ENCODE assay signal across 8 mouse cellular contexts in genomic region chr3:41605601-41606329, GRCm38 (mm10). TPM values are rescaled to one million over a fixed set of nuclear protein-coding genes. Genes with fewer than 3 reads are reported as not detected.
DNase-seq lines count a peak whose midpoint lies in the region; ATAC-seq and TF ChIP-seq lines count a peak whose summit lies in the region.
"Had no signal": no experiment of that assay in that cellular context is flagged by ENCODE, and none has a peak within 500 bp of the region (broad histone marks: within the 10 kb centered on the region; RNA-seq: fewer than 3 reads in every experiment).

No protein-coding gene starts in this region.

- no peak for DNase-seq in hindbrain, embryonic 11.5 days (ENCODE audit: low spot score)
- DNase-seq in hindbrain, embryonic 10.5 days (ENCODE audit: low spot score) = no peak
- peak; percentile 79 for DNase-seq in MN1 (ENCODE audit: low spot score)
- no peak for DNase-seq in forebrain, postnatal 0 days
- DNase-seq in gastrocnemius, postnatal 10 days = no peak
- DNase-seq: kidney, adult 8-10 months had no signal

- no peak overlapping the region for H3K4me2 ChIP-seq in hindbrain, embryonic 11.5 days (replicated peaks; ENCODE audit: low read depth, low read length)
- H3K4me2 ChIP-seq in forebrain, postnatal 0 days (ENCODE audit: low read depth) = no peak overlapping the region
- no peak overlapping the region for H3K4me2 ChIP-seq in midbrain, embryonic 15.5 days

- ATAC-seq in hindbrain, embryonic 11.5 days (ENCODE audit: low FRiP score) = peak; percentile 45; the same call in 1 of the 2 replicates
- ATAC-seq in forebrain, postnatal 0 days = peak; percentile 19; the same call in 1 of the 2 replicates
- ATAC-seq in midbrain, embryonic 15.5 days (replicated peaks) = peak; percentile 17
- no peak for ATAC-seq in activated CD4-positive, CD25-positive, alpha-beta regulatory T cell, adult 4 months

- H3K27me3 ChIP-seq in hindbrain, embryonic 11.5 days (ENCODE audit: control insufficient read depth, insufficient read depth, low read length) = no peaks in the 10 kb centered on the region
- no peaks in the 10 kb centered on the region for H3K27me3 ChIP-seq in hindbrain, embryonic 10.5 days (ENCODE audit: insufficient read depth, poor library complexity, severe bottlenecking)
- no peaks in the 10 kb centered on the region for H3K27me3 ChIP-seq in forebrain, postnatal 0 days (ENCODE audit: insufficient read depth, low read length)
- H3K27me3 ChIP-seq in midbrain, embryonic 15.5 days (replicated peaks) = no peaks in the 10 kb centered on the region

- H3K9ac ChIP-seq in hindbrain, embryonic 11.5 days (ENCODE audit: low read depth, low read length) = no peak overlapping the region
- H3K9ac ChIP-seq in forebrain, postnatal 0 days = no peak overlapping the region
- H3K9ac ChIP-seq in midbrain, embryonic 15.5 days = no peak overlapping the region

- peaks cover 3% of the 10 kb centered on the region; the same call in 1 of the 2 replicates for H3K36me3 ChIP-seq in hindbrain, embryonic 11.5 days (ENCODE audit: control insufficient read depth, insufficient read depth, low read length)
- H3K36me3 ChIP-seq in hindbrain, embryonic 10.5 days = peaks cover 95% of the 10 kb centered on the region
- H3K36me3 ChIP-seq in forebrain, postnatal 0 days (ENCODE audit: insufficient read depth) = peaks cover 34% of the 10 kb centered on the region
- H3K36me3 ChIP-seq in midbrain, embryonic 15.5 days (replicated peaks) = peaks cover 11% of the 10 kb centered on the region; the same call in 1 of the 2 replicates

- TF ChIP-seq CTCF in forebrain, postnatal 0 days (IDR thresholded peaks at IDR 0.05; ENCODE audit: low read depth) = no peak

- H3K9me3 ChIP-seq in hindbrain, embryonic 11.5 days (ENCODE audit: control insufficient read depth, low read length) = no peaks in the 10 kb centered on the region
- no peaks in the 10 kb centered on the region for H3K9me3 ChIP-seq in hindbrain, embryonic 10.5 days
- H3K9me3 ChIP-seq in forebrain, postnatal 0 days (ENCODE audit: low read length) = no peaks in the 10 kb centered on the region
- H3K9me3 ChIP-seq in midbrain, embryonic 15.5 days = no peaks in the 10 kb centered on the region

- no peak overlapping the region for H3K4me3 ChIP-seq in hindbrain, embryonic 11.5 days (ENCODE audit: low read depth, low read length)
- H3K4me3 ChIP-seq in hindbrain, embryonic 10.5 days = no peak overlapping the region
- H3K4me3 ChIP-seq in forebrain, postnatal 0 days (ENCODE audit: low read depth, low read length) = no peak overlapping the region
- H3K4me3 ChIP-seq in midbrain, embryonic 15.5 days = no peak overlapping the region

- WGBS in hindbrain, embryonic 11.5 days = 90% methylated on average over 13 of the region's 13 CpGs
- WGBS in hindbrain, embryonic 10.5 days = 90% methylated on average over 13 of the region's 13 CpGs
- WGBS in forebrain, postnatal 0 days = 91% methylated on average over 13 of the region's 13 CpGs
- WGBS in midbrain, embryonic 15.5 days = 78% methylated on average over 13 of the region's 13 CpGs

- H3K27ac ChIP-seq in hindbrain, embryonic 11.5 days (ENCODE audit: low read depth, low read length) = no peak overlapping the region
- H3K27ac ChIP-seq in hindbrain, embryonic 10.5 days = no peak overlapping the region
- no peak overlapping the region for H3K27ac ChIP-seq in forebrain, postnatal 0 days (ENCODE audit: low read depth, low read length)
- H3K27ac ChIP-seq in midbrain, embryonic 15.5 days = no peak overlapping the region

- no peaks in the 10 kb centered on the region for H3K4me1 ChIP-seq in hindbrain, embryonic 11.5 days (replicated peaks; ENCODE audit: control insufficient read depth, insufficient read depth, low read length)
- H3K4me1 ChIP-seq in hindbrain, embryonic 10.5 days (replicated peaks) = peaks cover 7% of the 10 kb centered on the region
- no peaks in the 10 kb centered on the region for H3K4me1 ChIP-seq in forebrain, postnatal 0 days (ENCODE audit: insufficient read depth)
- H3K4me1 ChIP-seq in midbrain, embryonic 15.5 days = peaks cover 21% of the 10 kb centered on the region

RNA-seq across cellular contexts. Expression of gene Jade1, which starts 50.2 kb away (rescaled TPM):
- 12.1 and 13.0 TPM in 2 replicates for polyA plus RNA-seq in hindbrain, embryonic 11.5 days (2014; fragmentation: Nextera tagmentation; extraction: Ambion mirVana)
- 12.2 and 19.1 TPM in 2 replicates for polyA plus RNA-seq in hindbrain, embryonic 10.5 days (2016; fragmentation: Nextera tagmentation; extraction: Ambion mirVana)
- total RNA-seq in forebrain, postnatal 0 days (2014; rRNA removed) = 17.9 and 22.1 TPM in 2 replicates
- 9.5 and 13.1 TPM in 2 replicates for polyA plus RNA-seq in forebrain, postnatal 0 days (2015; fragmentation: Nextera tagmentation; extraction: Ambion mirVana)
- polyA plus RNA-seq in midbrain, embryonic 15.5 days (2015; fragmentation: Nextera tagmentation; extraction: Ambion mirVana) = 13.8 and 14.0 TPM in 2 replicates
- total RNA-seq in gastrocnemius, postnatal 10 days (2021) = 10 to 100 TPM; 26.0 to 31.1 TPM
- 1 to 10 TPM; 7.4 to 7.6 TPM for polyA plus RNA-seq in activated CD4-positive, CD25-positive, alpha-beta regulatory T cell, adult 4 months (2017; shearing (Covaris generic))
